Mouse (Mus musculus): ENCODE results near the gene Gucd1. TPM values are rescaled to one million over a fixed set of nuclear protein-coding genes. Genes with fewer than 3 reads are reported as not detected.
"Not testable (repeated sequence)": the region's sequence is repeated elsewhere in the genome, so short reads cannot be mapped to it uniquely, and the experiment has no call there.

Gucd1 gene
- total RNA-seq, 2 experiments from 2014 or later, result 94.3 to 180 TPM

GRCm38 (mm10) chr10:75510446-75510845, 7.3 kb downstream of the Gucd1 start:
- ATAC-seq (replicated peaks; ENCODE audit: low FRiP score, poor library complexity, severe bottlenecking), result no peak

GRCm38 (mm10) chr10:75505928-75506327, 11.8 kb downstream of the Gucd1 start:
- ATAC-seq (replicated peaks; ENCODE audit: low FRiP score, poor library complexity, severe bottlenecking), result not testable (repeated sequence)

GRCm38 (mm10) chr10:75505130-75505495, 12.7 kb downstream of the Gucd1 start:
- no peak for ATAC-seq (replicated peaks; ENCODE audit: low FRiP score, poor library complexity, severe bottlenecking)

GRCm38 (mm10) chr10:75504234-75505129, 13.3 kb downstream of the Gucd1 start:
- peak; percentile 75 for ATAC-seq (replicated peaks; ENCODE audit: low FRiP score, poor library complexity, severe bottlenecking)

GRCm38 (mm10) chr10:75503692-75504091, 14.1 kb downstream of the Gucd1 start:
- no peak for ATAC-seq (replicated peaks; ENCODE audit: low FRiP score, poor library complexity, severe bottlenecking)

- ATAC-seq (replicated peaks; ENCODE audit: low FRiP score, poor library complexity, severe bottlenecking), result no peak; the same call in 1 of the 2 replicates
Measured at GRCm38 (mm10) chr10:75501641-75502040, 16.1 kb downstream of the Gucd1 start.

- ATAC-seq (replicated peaks; ENCODE audit: low FRiP score, poor library complexity, severe bottlenecking), result peak; percentile 58
Measured at GRCm38 (mm10) chr10:75500345-75500744, 17.4 kb downstream of the Gucd1 start.

GRCm38 (mm10) chr10:75499791-75500190, 18.0 kb downstream of the Gucd1 start:
- no peak for ATAC-seq (replicated peaks; ENCODE audit: low FRiP score, poor library complexity, severe bottlenecking)

GRCm38 (mm10) chr10:75499214-75499613, 18.6 kb downstream of the Gucd1 start:
- not testable (repeated sequence) for ATAC-seq (replicated peaks; ENCODE audit: low FRiP score, poor library complexity, severe bottlenecking)

- no peak for ATAC-seq (replicated peaks; ENCODE audit: low FRiP score, poor library complexity, severe bottlenecking)
Measured at GRCm38 (mm10) chr10:75495921-75496320, 21.9 kb downstream of the Gucd1 start.

- ATAC-seq (replicated peaks; ENCODE audit: low FRiP score, poor library complexity, severe bottlenecking), result no peak
Measured at GRCm38 (mm10) chr10:75495304-75495703, 22.5 kb downstream of the Gucd1 start.

- ATAC-seq (replicated peaks; ENCODE audit: low FRiP score, poor library complexity, severe bottlenecking), result no peak
Measured at GRCm38 (mm10) chr10:75491936-75492262, 25.9 kb downstream of the Gucd1 start.

GRCm38 (mm10) chr10:75491234-75491935, 26.4 kb downstream of the Gucd1 start:
- ATAC-seq (replicated peaks; ENCODE audit: low FRiP score, poor library complexity, severe bottlenecking), result no peak

GRCm38 (mm10) chr10:75490731-75491130, 27.0 kb downstream of the Gucd1 start:
- ATAC-seq (replicated peaks; ENCODE audit: low FRiP score, poor library complexity, severe bottlenecking), result no peak

- no peak for ATAC-seq (replicated peaks; ENCODE audit: low FRiP score, poor library complexity, severe bottlenecking)
Measured at GRCm38 (mm10) chr10:75489522-75489921, 28.2 kb downstream of the Gucd1 start.

- ATAC-seq (replicated peaks; ENCODE audit: low FRiP score, poor library complexity, severe bottlenecking), result no peak
Measured at GRCm38 (mm10) chr10:75487131-75487530, 30.6 kb downstream of the Gucd1 start.

- peak; percentile 85 for ATAC-seq (replicated peaks; ENCODE audit: low FRiP score, poor library complexity, severe bottlenecking)
Measured at GRCm38 (mm10) chr10:75486086-75486979, 31.4 kb downstream of the Gucd1 start.

- no peak for ATAC-seq (replicated peaks; ENCODE audit: low FRiP score, poor library complexity, severe bottlenecking)
Measured at GRCm38 (mm10) chr10:75484767-75485166, 33.0 kb downstream of the Gucd1 start.

- ATAC-seq (replicated peaks; ENCODE audit: low FRiP score, poor library complexity, severe bottlenecking), result no peak
Measured at GRCm38 (mm10) chr10:75484066-75484465, 33.7 kb downstream of the Gucd1 start.

- no peak for ATAC-seq (replicated peaks; ENCODE audit: low FRiP score, poor library complexity, severe bottlenecking)
Measured at GRCm38 (mm10) chr10:75482919-75483483, 34.8 kb downstream of the Gucd1 start.

All from erythroblast, adult 5-6 weeks (primary cell).